Mouse (Mus musculus) intestine, embryonic 15.5 days (tissue): Measurements from ENCODE around the gene Neb. TPM values are rescaled to one million over a fixed set of nuclear protein-coding genes. Genes with fewer than 3 reads are reported as not detected.

Experiments used
- ATAC-seq: fragments of 200-750 bp; cut with Nextera tagmentation; 2 replicates; pipeline ENCODE4 v1.8.0; 2017; ENCODE audit warnings: moderate TSS enrichment, moderate library complexity
- H3K27ac ChIP-seq: fragments of 300-500 bp; sonication (generic); 2 replicates; pipeline ENCODE4 v1.5.1; 2015; ENCODE audit warnings: mild to moderate bottlenecking, inconsistent platforms
- H3K27me3 ChIP-seq: fragments of 300-500 bp; sonication (generic); replicated peaks from 2 replicates; pipeline ENCODE4 v1.6.1; 2015; ENCODE audit warnings: inconsistent platforms
- H3K36me3 ChIP-seq: fragments of 300-500 bp; sonication (generic); 2 replicates; pipeline ENCODE4 v1.6.1; 2015; ENCODE audit warnings: inconsistent platforms
- H3K4me1 ChIP-seq: fragments of 300-500 bp; sonication (generic); replicated peaks from 2 replicates; pipeline ENCODE4 v1.6.1; 2015; ENCODE audit warnings: inconsistent platforms
- H3K4me2 ChIP-seq: fragments of 300-500 bp; sonication (generic); replicated peaks from 2 replicates; pipeline ENCODE4 v1.6.1; 2015; ENCODE audit warnings: mild to moderate bottlenecking, inconsistent platforms
- H3K4me3 ChIP-seq: fragments of 300-500 bp; sonication (generic); replicated peaks from 2 replicates; pipeline ENCODE4 v1.5.1; 2015; ENCODE audit warnings: inconsistent platforms
- H3K9ac ChIP-seq: fragments of 300-500 bp; sonication (generic); 2 replicates; pipeline ENCODE4 v1.6.1; 2015; ENCODE audit warnings: inconsistent platforms
- H3K9me3 ChIP-seq: fragments of 300-500 bp; sonication (generic); 2 replicates; pipeline ENCODE4 v1.6.1; 2016; ENCODE audit warnings: inconsistent platforms
- WGBS: fragments of 180-500 bp; shearing (Covaris S2); methylation state at CpG from one replicate; pipeline ENCODE4 v1.1.7; 2015; 5-methylcytosine and 5-hydroxymethylcytosine counted together
- polyA plus RNA-seq: library from polyadenylated mRNA; unstranded; fragments of >200 nt; fragmentation: Nextera tagmentation; extraction: Ambion mirVana; gene quantifications from 2 replicates; pipeline ENCODE4 v1.2.1, GENCODE M21; 2015

The Neb gene
- polyA plus RNA-seq, 1 experiment from 2014 or later: 1.4 TPM

DNA sequence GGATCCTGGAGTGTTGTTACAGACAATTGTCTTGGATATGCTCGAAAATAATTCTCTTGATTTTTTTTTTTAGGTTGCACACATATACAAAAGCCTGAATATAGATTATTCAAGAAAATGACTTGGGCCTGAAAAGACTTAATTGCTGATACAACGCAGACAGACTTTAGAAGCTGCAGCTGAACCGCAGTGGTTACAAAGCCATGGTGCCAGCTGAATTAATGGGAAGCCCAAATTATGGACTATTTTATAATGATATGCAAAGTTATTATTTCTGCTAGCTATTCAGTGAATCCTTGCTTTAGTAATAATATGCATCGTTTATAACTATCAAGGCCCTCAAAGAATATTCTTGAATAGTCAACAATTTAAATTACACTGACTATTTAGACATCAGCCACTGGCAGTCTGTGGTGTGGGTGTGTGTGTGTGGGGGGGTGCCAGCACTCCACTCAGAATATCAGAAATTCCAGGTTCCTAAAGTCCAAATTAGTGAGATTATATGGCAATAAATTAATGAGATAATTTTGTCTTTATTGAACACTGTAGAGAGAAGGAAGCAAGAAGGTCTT, 50.9 kb downstream of the Neb start:
- no peak overlapping the region for H3K4me3 ChIP-seq
- H3K9me3 ChIP-seq: no peaks in the 10 kb centered on the region
- H3K9ac ChIP-seq: no peak overlapping the region
- H3K27ac ChIP-seq: no peak overlapping the region
- no peaks in the 10 kb centered on the region for H3K36me3 ChIP-seq
- no peak overlapping the region for H3K4me2 ChIP-seq
- no peaks in the 10 kb centered on the region for H3K4me1 ChIP-seq
- ATAC-seq: no peak
- no peaks in the 10 kb centered on the region for H3K27me3 ChIP-seq
- WGBS: 83% methylated on average over 4 of the region's 4 CpGs

- H3K9ac ChIP-seq: no peak overlapping the region
- no peak overlapping the region for H3K4me2 ChIP-seq
- no peaks in the 10 kb centered on the region for H3K36me3 ChIP-seq
- ATAC-seq: no peak
- no peak overlapping the region for H3K27ac ChIP-seq
- no peak overlapping the region for H3K4me3 ChIP-seq
- no peaks in the 10 kb centered on the region for H3K27me3 ChIP-seq
- no peaks in the 10 kb centered on the region for H3K4me1 ChIP-seq
- 86% methylated on average over 3 of the region's 3 CpGs for WGBS
- no peaks in the 10 kb centered on the region for H3K9me3 ChIP-seq
Observed at GRCm38 (mm10) chr2:52321866-52322265, 56.4 kb downstream of the Neb start.

DNA sequence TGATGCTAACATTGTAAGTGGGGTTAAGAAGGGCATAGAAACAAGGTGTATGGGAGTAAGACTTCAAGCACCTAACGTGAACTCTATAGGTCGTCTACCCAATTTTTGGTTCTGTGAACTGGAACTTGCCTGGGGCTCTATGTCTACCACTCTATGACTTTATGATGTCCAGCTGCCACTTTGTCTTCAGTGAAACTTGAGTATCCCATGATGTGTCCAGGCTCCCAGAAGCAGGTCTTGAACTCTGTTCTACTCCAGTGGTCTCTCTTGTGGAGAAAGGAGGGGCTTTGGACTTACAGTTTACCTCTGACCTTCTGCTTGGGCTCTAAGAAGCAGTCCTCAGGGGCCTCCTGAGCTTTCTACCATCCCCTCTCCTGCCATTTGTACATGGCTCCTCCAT, 58.1 kb downstream of the Neb start:
- Histone ChIP-seq H3K4me3 (no peak overlapping the region), H3K4me2 (no peak overlapping the region), H3K36me3 (no peaks in the 10 kb centered on the region), H3K27me3 (no peaks in the 10 kb centered on the region), H3K9ac (no peak overlapping the region), H3K9me3 (no peaks in the 10 kb centered on the region), H3K4me1 (no peaks in the 10 kb centered on the region), H3K27ac (no peak overlapping the region)
- WGBS: 95% methylated on average over 2 of the region's 2 CpGs
- no peak for ATAC-seq

DNA sequence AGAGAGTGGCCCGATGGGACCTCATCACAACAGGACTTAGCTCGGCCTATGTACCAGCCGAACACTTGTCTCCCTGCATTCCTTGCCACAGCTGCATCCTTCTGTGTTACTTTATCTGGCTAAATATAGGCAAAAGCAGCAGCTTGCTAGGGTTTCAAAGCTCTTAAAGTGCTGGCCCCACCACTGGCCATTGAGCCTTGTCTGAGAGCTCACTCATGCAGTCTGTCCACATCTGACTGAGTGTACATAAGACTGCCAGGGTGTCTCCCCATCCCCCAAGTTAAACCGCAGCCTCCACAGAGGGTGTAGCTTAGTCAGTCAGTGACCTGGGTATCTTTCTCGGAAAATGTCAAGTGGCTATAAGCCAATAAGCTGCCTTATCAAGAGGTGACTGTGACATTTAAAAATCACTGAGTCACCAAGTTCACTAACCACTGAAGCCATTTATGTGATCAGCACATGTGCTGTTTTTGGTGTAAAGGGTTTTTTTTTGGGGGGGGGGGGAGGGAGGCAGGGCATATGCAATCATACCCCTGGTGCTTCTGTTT, 59.2 kb downstream of the Neb start:
- H3K36me3 ChIP-seq: no peaks in the 10 kb centered on the region
- H3K27ac ChIP-seq: no peak overlapping the region
- H3K9me3 ChIP-seq: no peaks in the 10 kb centered on the region
- H3K4me2 ChIP-seq: no peak overlapping the region
- no peaks in the 10 kb centered on the region for H3K27me3 ChIP-seq
- WGBS: 56% methylated on average over 5 of the region's 5 CpGs
- ATAC-seq: no peak
- H3K4me1 ChIP-seq: no peaks in the 10 kb centered on the region
- H3K9ac ChIP-seq: no peak overlapping the region
- H3K4me3 ChIP-seq: no peak overlapping the region

GRCm38 (mm10) chr2:52317471-52317870, 60.8 kb downstream of the Neb start:
- ATAC-seq: no peak
- Histone ChIP-seq H3K4me3 (no peak overlapping the region), H3K4me2 (no peak overlapping the region), H3K36me3 (no peaks in the 10 kb centered on the region), H3K27me3 (no peaks in the 10 kb centered on the region), H3K9ac (no peak overlapping the region), H3K9me3 (no peaks in the 10 kb centered on the region), H3K27ac (no peak overlapping the region), H3K4me1 (no peaks in the 10 kb centered on the region)
- 80% methylated on average over 4 of the region's 4 CpGs for WGBS

- Histone ChIP-seq H3K4me3 (no peak overlapping the region), H3K9me3 (no peaks in the 10 kb centered on the region), H3K4me1 (no peaks in the 10 kb centered on the region), H3K27ac (no peak overlapping the region), H3K4me2 (no peak overlapping the region), H3K9ac (no peak overlapping the region), H3K27me3 (no peaks in the 10 kb centered on the region), H3K36me3 (no peaks in the 10 kb centered on the region)
- ATAC-seq: no peak
- 58% methylated on average over 3 of the region's 3 CpGs for WGBS
Observed at GRCm38 (mm10) chr2:52315737-52316136, 62.5 kb downstream of the Neb start.

DNA sequence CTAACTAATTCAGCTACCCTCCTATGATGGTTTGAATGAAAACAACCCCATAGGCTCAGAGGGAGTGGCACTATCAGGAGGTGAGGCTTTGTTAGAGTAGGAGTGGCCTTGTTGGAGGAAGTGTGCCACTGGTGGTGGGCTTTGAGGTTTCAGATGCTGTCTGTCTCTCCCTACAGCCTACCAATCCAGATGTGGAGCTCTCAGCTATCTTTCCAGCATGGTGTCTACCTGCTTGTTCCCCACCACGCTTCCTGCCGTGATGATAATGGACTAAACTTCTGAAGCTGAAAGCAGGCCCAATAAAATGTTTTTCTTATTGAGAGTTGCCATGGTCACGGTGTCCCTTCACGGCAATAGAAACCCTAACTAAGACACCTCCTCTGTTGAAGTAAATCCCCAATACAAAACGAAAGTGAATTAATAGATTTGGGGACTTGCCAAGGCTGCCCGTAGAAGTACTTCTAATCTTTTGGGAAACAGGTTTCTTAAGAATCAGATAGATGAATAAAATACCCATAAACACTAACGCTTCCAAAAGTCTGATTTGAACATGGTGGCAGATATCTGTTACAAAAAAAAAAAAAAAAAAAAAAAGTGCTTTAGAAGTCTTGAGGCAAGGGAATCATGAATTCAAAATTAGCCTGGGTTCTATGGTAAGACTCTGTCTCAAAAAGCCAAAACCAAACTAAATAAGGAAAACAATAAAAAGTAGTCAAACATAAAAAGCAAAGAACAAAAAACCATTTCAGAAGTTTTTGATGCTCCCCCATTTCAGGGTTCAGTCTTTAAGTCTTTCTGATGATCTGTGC, 63.1 kb downstream of the Neb start:
- Histone ChIP-seq H3K27me3 (no peaks in the 10 kb centered on the region), H3K4me2 (no peak overlapping the region), H3K9me3 (no peaks in the 10 kb centered on the region), H3K36me3 (no peaks in the 10 kb centered on the region), H3K9ac (no peak overlapping the region), H3K4me3 (no peak overlapping the region), H3K4me1 (no peaks in the 10 kb centered on the region), H3K27ac (no peak overlapping the region)
- 86% methylated on average over 7 of the region's 7 CpGs for WGBS
- no peak for ATAC-seq

- ATAC-seq: no peak
- H3K27me3 ChIP-seq: no peaks in the 10 kb centered on the region
- no peak overlapping the region for H3K4me2 ChIP-seq
- no peaks in the 10 kb centered on the region for H3K9me3 ChIP-seq
- 75% methylated on average over 4 of the region's 4 CpGs for WGBS
- no peak overlapping the region for H3K9ac ChIP-seq
- no peaks in the 10 kb centered on the region for H3K4me1 ChIP-seq
- no peak overlapping the region for H3K27ac ChIP-seq
- H3K4me3 ChIP-seq: no peak overlapping the region
- no peaks in the 10 kb centered on the region for H3K36me3 ChIP-seq
Observed at GRCm38 (mm10) chr2:52310757-52311156, 67.5 kb downstream of the Neb start.

DNA sequence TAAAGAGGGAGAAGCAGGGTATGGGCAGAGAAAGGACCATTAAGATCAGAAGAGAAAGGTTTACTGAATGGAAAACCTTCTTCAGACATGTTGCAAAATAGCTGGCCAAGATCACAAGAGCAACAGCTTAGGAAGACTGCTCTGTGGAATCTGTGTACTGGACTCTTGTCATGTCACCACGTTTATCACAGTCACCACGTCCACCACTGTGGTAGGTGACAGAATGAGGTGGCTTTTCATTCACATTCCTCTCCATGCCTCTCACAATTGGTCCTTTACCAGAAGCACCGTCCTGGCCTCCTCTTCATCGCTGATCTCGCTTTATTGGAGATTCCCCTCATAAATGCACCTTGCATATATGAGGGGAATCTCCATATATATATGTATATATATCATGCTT, 71.6 kb downstream of the Neb start:
- H3K36me3 ChIP-seq: no peaks in the 10 kb centered on the region
- no peak for ATAC-seq
- WGBS: 81% methylated on average over 5 of the region's 5 CpGs

DNA sequence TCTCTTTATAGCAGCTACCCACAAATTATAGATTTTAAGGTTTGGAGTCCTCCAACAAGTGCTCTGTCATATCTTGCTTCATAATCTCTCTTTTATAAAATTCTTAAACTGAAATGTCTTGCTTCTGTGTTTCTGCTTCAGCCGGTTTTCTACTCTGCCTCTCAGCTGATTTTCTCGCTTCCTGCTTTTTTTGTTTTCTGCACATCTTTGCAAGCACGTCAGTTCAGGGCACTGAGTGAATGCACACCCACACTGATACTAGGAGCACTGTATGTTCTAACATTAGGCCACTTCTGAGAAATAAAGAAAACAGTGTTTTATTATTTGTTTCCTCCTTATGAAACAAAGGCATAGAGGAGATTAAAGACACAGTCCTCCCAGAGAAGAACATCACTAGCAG, 73.7 kb downstream of the Neb start:
- no peaks in the 10 kb centered on the region for H3K36me3 ChIP-seq
- no peak for ATAC-seq
- H3K4me3 ChIP-seq: no peak overlapping the region
- 77% methylated on average over 3 of the region's 3 CpGs for WGBS
- no peaks in the 10 kb centered on the region for H3K27me3 ChIP-seq
- H3K9ac ChIP-seq: no peak overlapping the region
- no peaks in the 10 kb centered on the region for H3K9me3 ChIP-seq
- H3K4me1 ChIP-seq: no peaks in the 10 kb centered on the region
- H3K4me2 ChIP-seq: no peak overlapping the region
- no peak overlapping the region for H3K27ac ChIP-seq

More for the DNA sequence above, 71.6 kb downstream of the Neb start:
- Histone ChIP-seq H3K27ac (no peak overlapping the region), H3K9ac (no peak overlapping the region), H3K4me1 (no peaks in the 10 kb centered on the region), H3K27me3 (no peaks in the 10 kb centered on the region), H3K4me2 (no peak overlapping the region), H3K4me3 (no peak overlapping the region), H3K9me3 (no peaks in the 10 kb centered on the region)

DNA sequence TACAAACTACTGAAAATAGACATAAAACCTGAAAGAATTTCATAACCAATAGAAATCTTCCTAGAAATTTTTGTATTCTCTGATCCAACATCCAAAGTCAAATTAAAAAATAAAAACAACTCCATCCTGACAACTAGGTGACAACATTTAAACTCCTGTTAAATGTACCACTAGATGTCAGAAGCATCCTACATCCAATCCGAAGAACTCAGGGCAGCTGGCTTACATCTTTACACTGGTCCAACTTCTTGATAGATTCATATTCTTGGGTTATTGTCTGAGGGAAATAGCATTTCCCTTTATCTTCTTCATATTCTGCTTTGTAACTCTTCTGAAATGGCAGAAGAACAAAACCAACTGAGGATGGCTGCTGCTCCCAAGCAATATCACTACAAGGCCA, 74.9 kb downstream of the Neb start:
- Histone ChIP-seq H3K4me3 (no peak overlapping the region), H3K9me3 (no peaks in the 10 kb centered on the region), H3K36me3 (no peaks in the 10 kb centered on the region), H3K27ac (no peak overlapping the region), H3K9ac (no peak overlapping the region), H3K4me1 (no peaks in the 10 kb centered on the region), H3K4me2 (no peak overlapping the region), H3K27me3 (no peaks in the 10 kb centered on the region)
- WGBS: 75% methylated on average over 1 of the region's 1 CpGs
- ATAC-seq: no peak

DNA sequence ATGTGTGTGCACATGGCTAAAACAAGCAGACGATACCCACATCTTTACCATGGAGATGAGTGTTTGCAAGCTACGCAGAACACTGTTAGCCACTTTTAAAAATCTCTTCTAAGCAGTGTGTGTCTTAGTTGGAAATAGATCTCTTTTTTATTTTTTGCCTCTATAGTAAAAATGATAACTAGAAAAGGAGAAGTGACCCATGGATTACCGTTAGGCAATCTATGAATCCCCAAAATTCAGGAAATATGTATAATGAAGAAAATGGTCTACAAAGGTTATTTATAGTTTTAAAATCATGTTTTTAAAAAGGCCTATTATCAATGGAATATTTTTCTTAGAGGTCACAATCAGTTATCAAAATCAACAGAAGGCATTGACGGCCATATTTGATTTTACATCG, 80.3 kb downstream of the Neb start:
- 92% methylated on average over 5 of the region's 5 CpGs for whole genome bisulfite sequencing
- Histone ChIP-seq H3K27ac (no peak overlapping the region), H3K36me3 (no peaks in the 10 kb centered on the region), H3K4me2 (no peak overlapping the region), H3K4me1 (no peaks in the 10 kb centered on the region), H3K4me3 (no peak overlapping the region), H3K9me3 (no peaks in the 10 kb centered on the region), H3K27me3 (no peaks in the 10 kb centered on the region), H3K9ac (no peak overlapping the region)
- ATAC-seq: no peak

DNA sequence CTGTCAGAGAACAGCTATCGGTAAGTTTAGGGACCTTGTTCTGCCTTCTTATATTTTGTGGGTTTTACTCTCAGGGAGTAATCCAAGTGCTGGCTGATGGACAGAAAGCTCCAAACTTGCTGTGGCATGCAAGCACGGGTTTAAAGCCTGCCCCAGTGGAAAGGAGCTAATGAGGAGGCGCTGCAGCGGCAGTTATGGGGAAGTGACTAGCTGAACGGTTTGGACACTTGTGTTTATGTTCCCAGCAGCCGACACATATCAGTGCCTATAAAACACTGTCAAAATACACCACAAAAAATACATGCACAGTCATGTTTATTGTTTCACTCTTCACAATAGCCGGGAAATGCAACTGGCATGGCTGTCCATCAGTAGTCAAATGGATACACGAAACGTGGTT, 81.5 kb downstream of the Neb start:
- no peak overlapping the region for H3K9ac ChIP-seq
- H3K27ac ChIP-seq: no peak overlapping the region
- H3K4me1 ChIP-seq: no peaks in the 10 kb centered on the region
- H3K27me3 ChIP-seq: no peaks in the 10 kb centered on the region
- H3K9me3 ChIP-seq: no peaks in the 10 kb centered on the region
- no peak overlapping the region for H3K4me2 ChIP-seq
- H3K36me3 ChIP-seq: no peaks in the 10 kb centered on the region
- no peak for ATAC-seq
- no peak overlapping the region for H3K4me3 ChIP-seq
- WGBS: 68% methylated on average over 9 of the region's 9 CpGs
